9 mouse cellular contexts compared by ENCODE assay signal in the genomic region with DNA sequence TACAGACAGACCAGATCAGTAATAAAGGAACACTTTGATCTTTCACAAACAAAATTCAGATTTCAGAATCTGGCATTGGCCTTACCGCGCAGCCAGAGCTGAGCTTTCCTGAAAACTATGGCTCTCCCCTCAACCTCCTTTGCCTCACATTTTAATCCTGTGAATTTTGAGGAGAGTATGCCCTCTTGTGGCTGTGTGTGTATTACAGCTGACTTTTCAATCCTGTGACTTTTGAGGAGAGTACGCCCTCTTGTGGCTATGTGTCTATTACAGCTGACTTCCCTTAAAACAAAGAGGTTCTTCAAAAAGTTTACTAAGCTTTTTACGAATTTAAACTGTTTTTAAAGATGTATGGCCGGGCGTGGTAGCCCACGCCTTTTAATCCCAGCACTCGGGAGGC. TPM values are rescaled to one million over a fixed set of nuclear protein-coding genes. Genes with fewer than 3 reads are reported as not detected.
A peak's percentile ranks its signal among the peaks of the same experiment; 100 is the strongest.
DNase-seq lines count a peak whose midpoint lies in the region; ATAC-seq lines count a peak whose summit lies in the region.
"Had no signal": no experiment of that assay in that cellular context is flagged by ENCODE, and none has a peak within 500 bp of the region (broad histone marks: within the 10 kb centered on the region; RNA-seq: fewer than 3 reads in every experiment).

No protein-coding gene starts in this region.

- H3K27ac ChIP-seq in neural tube, embryonic 15.5 days (replicated peaks): no peak overlapping the region
- H3K27ac ChIP-seq in forebrain, embryonic 14.5 days (ENCODE audit: low read depth, low read length): no peak overlapping the region
- H3K27ac ChIP-seq in limb, embryonic 11.5 days (replicated peaks; ENCODE audit: low read depth, low read length): no peak overlapping the region
- H3K27ac ChIP-seq in neural tube, embryonic 11.5 days (ENCODE audit: low read depth, low read length): no peak overlapping the region
- H3K27ac ChIP-seq: heart, embryonic 13.5 days had no signal

- H3K4me1 ChIP-seq in neural tube, embryonic 15.5 days: no peaks in the 10 kb centered on the region
- no peaks in the 10 kb centered on the region for H3K4me1 ChIP-seq in forebrain, embryonic 14.5 days (ENCODE audit: control insufficient read depth, insufficient read depth, low read length)
- H3K4me1 ChIP-seq in limb, embryonic 11.5 days (ENCODE audit: control insufficient read depth, insufficient read depth, low read length): peaks cover 11% of the 10 kb centered on the region; the same call in 1 of the 2 replicates
- H3K4me1 ChIP-seq in neural tube, embryonic 11.5 days (ENCODE audit: control insufficient read depth, insufficient read depth, low read length): no peaks in the 10 kb centered on the region

- WGBS in neural tube, embryonic 15.5 days: 12% methylated on average over 8 of the region's 8 CpGs
- 11% methylated on average over 8 of the region's 8 CpGs for WGBS in forebrain, embryonic 14.5 days
- WGBS in limb, embryonic 11.5 days: 11% methylated on average over 8 of the region's 8 CpGs
- WGBS in neural tube, embryonic 11.5 days: 14% methylated on average over 8 of the region's 8 CpGs

- peaks cover 13% of the 10 kb centered on the region for H3K36me3 ChIP-seq in neural tube, embryonic 15.5 days
- H3K36me3 ChIP-seq in forebrain, embryonic 14.5 days (ENCODE audit: control insufficient read depth, insufficient read depth, low read length): peaks cover 9% of the 10 kb centered on the region
- no peaks in the 10 kb centered on the region; the same call in 1 of the 2 replicates for H3K36me3 ChIP-seq in limb, embryonic 11.5 days (ENCODE audit: control insufficient read depth, insufficient read depth, low read length)
- no peaks in the 10 kb centered on the region for H3K36me3 ChIP-seq in neural tube, embryonic 11.5 days (ENCODE audit: control insufficient read depth, insufficient read depth, low read length)

- H3K9me3 ChIP-seq in neural tube, embryonic 15.5 days (replicated peaks): no peaks in the 10 kb centered on the region
- H3K9me3 ChIP-seq in forebrain, embryonic 14.5 days (replicated peaks; ENCODE audit: control insufficient read depth, low read length): no peaks in the 10 kb centered on the region
- no peaks in the 10 kb centered on the region for H3K9me3 ChIP-seq in limb, embryonic 11.5 days (ENCODE audit: control insufficient read depth, low read length)
- no peaks in the 10 kb centered on the region for H3K9me3 ChIP-seq in neural tube, embryonic 11.5 days (ENCODE audit: control insufficient read depth, low read length)
- H3K9me3 ChIP-seq: heart, embryonic 13.5 days had no signal

- H3K4me2 ChIP-seq in neural tube, embryonic 15.5 days: no peak overlapping the region
- H3K4me2 ChIP-seq in forebrain, embryonic 14.5 days (ENCODE audit: low read length): no peak overlapping the region
- H3K4me2 ChIP-seq in limb, embryonic 11.5 days (ENCODE audit: low read depth, severe bottlenecking): no peak overlapping the region
- H3K4me2 ChIP-seq in neural tube, embryonic 11.5 days (ENCODE audit: low read depth): no peak overlapping the region
- H3K4me2 ChIP-seq: heart, embryonic 13.5 days had no signal

- H3K4me3 ChIP-seq in neural tube, embryonic 15.5 days (replicated peaks): no peak overlapping the region
- no peak overlapping the region for H3K4me3 ChIP-seq in forebrain, embryonic 14.5 days (ENCODE audit: low read depth, low read length)
- H3K4me3 ChIP-seq in limb, embryonic 11.5 days (ENCODE audit: low read depth, low read length): no peak overlapping the region
- H3K4me3 ChIP-seq in neural tube, embryonic 11.5 days (ENCODE audit: low read depth, low read length): no peak overlapping the region
- H3K4me3 ChIP-seq: heart, embryonic 13.5 days had no signal

- ATAC-seq in neural tube, embryonic 15.5 days (ENCODE audit: low FRiP score): no peak
- no peak for ATAC-seq in forebrain, embryonic 14.5 days
- ATAC-seq in limb, embryonic 11.5 days (ENCODE audit: insufficient number of reproducible peaks, low FRiP score, low TSS enrichment, low read depth): no peak
- ATAC-seq in neural tube, embryonic 11.5 days (ENCODE audit: insufficient read depth, low FRiP score, low TSS enrichment): no peak

- peak; percentile 79 for DNase-seq in neural tube, embryonic 10.5 days (ENCODE audit: extremely low spot score, low spot score)
- DNase-seq in c-Kit-negative CD71-positive TER-119-positive erythroid progenitor cells, embryonic 14.5 days (ENCODE audit: low read depth, low spot score): peak; percentile 80
- DNase-seq in forebrain, embryonic 14.5 days (ENCODE audit: low spot score): peak; percentile 93
- peak; percentile 68 to 85 for DNase-seq in kidney, adult 8-10 months
- peak; percentile 91 for DNase-seq in limb, embryonic 11.5 days (ENCODE audit: low spot score)
- DNase-seq in neural tube, embryonic 11.5 days (ENCODE audit: low spot score): peak; percentile 79
- peak; percentile 60 for DNase-seq in testis, postnatal 14 days (ENCODE audit: low spot score)

- no peak overlapping the region for H3K9ac ChIP-seq in neural tube, embryonic 15.5 days (replicated peaks)
- no peak overlapping the region for H3K9ac ChIP-seq in forebrain, embryonic 14.5 days (ENCODE audit: low read length)
- no peak overlapping the region for H3K9ac ChIP-seq in limb, embryonic 11.5 days (ENCODE audit: low read length)
- H3K9ac ChIP-seq in neural tube, embryonic 11.5 days (ENCODE audit: low read length): no peak overlapping the region
- H3K9ac ChIP-seq: heart, embryonic 13.5 days had no signal

- 0 out of 2 replicates have a peak, but pooled peaks cover 3% of the 10 kb centered on the region for H3K27me3 ChIP-seq in neural tube, embryonic 15.5 days (replicated peaks)
- no peaks in the 10 kb centered on the region for H3K27me3 ChIP-seq in forebrain, embryonic 14.5 days (replicated peaks; ENCODE audit: control insufficient read depth, insufficient read depth, low read length)
- no peaks in the 10 kb centered on the region for H3K27me3 ChIP-seq in limb, embryonic 11.5 days (ENCODE audit: control insufficient read depth, insufficient read depth, low read length)
- no peaks in the 10 kb centered on the region for H3K27me3 ChIP-seq in neural tube, embryonic 11.5 days (ENCODE audit: control insufficient read depth, insufficient read depth, low read length)
- H3K27me3 ChIP-seq: heart, embryonic 13.5 days had no signal

RNA-seq across cellular contexts. Expression of a gene that starts 3.4 kb away (rescaled TPM):
- polyA plus RNA-seq in neural tube, embryonic 15.5 days (2015; fragmentation: Nextera tagmentation; extraction: Ambion mirVana): 0.96 and 2.0 TPM in 2 replicates
- polyA plus RNA-seq in forebrain, embryonic 14.5 days (2014; fragmentation: Nextera tagmentation; extraction: Ambion mirVana): 0.08 and 0.15 TPM in 2 replicates
- polyA plus RNA-seq in limb, embryonic 11.5 days (2014; fragmentation: Nextera tagmentation; extraction: Ambion mirVana): 0.16 and 0.45 TPM in 2 replicates
- 0.50 and 0.52 TPM in 2 replicates for polyA plus RNA-seq in neural tube, embryonic 11.5 days (2014; fragmentation: Nextera tagmentation; extraction: Ambion mirVana)

RNA-seq across cellular contexts. Expression of a gene that starts 23.3 kb away (rescaled TPM):
- 72.6 and 82.1 TPM in 2 replicates for polyA plus RNA-seq in neural tube, embryonic 15.5 days (2015; fragmentation: Nextera tagmentation; extraction: Ambion mirVana)
- polyA plus RNA-seq in forebrain, embryonic 14.5 days (2014; fragmentation: Nextera tagmentation; extraction: Ambion mirVana): 83.6 and 90.3 TPM in 2 replicates
- polyA plus RNA-seq in limb, embryonic 11.5 days (2014; fragmentation: Nextera tagmentation; extraction: Ambion mirVana): 88.3 and 92.5 TPM in 2 replicates
- 85.4 and 86.7 TPM in 2 replicates for polyA plus RNA-seq in neural tube, embryonic 11.5 days (2014; fragmentation: Nextera tagmentation; extraction: Ambion mirVana)

RNA-seq across cellular contexts. Expression of a gene that starts 37.1 kb away (rescaled TPM):
- polyA plus RNA-seq in neural tube, embryonic 15.5 days (2015; fragmentation: Nextera tagmentation; extraction: Ambion mirVana): 108 and 129 TPM in 2 replicates
- 107 and 113 TPM in 2 replicates for polyA plus RNA-seq in forebrain, embryonic 14.5 days (2014; fragmentation: Nextera tagmentation; extraction: Ambion mirVana)
- polyA plus RNA-seq in limb, embryonic 11.5 days (2014; fragmentation: Nextera tagmentation; extraction: Ambion mirVana): 0.28 and 0.51 TPM in 2 replicates
- 50.4 and 53.8 TPM in 2 replicates for polyA plus RNA-seq in neural tube, embryonic 11.5 days (2014; fragmentation: Nextera tagmentation; extraction: Ambion mirVana)

Comparison
In these comparisons a context has a peak if more than half of its experiments do, and no peak if none do; other contexts are left out.
1. RNA of a gene that starts 37.1 kb away (polyA plus RNA-seq): 108 to 129 TPM in neural tube, embryonic 15.5 days, 107 to 113 TPM in forebrain, embryonic 14.5 days and 50.4 to 53.8 TPM in neural tube, embryonic 11.5 days; 0.28 to 0.51 TPM in limb, embryonic 11.5 days; every median in the first group is over 10 times any median in the second.
2. Peak in every context shown above with its lines, with median percentiles within 50 percentile points of each other: DNase-seq.